Mouse (Mus musculus) brain, embryonic 14.5 days (tissue): ENCODE measurements around the gene Ccdc167. TPM values are rescaled to one million over a fixed set of nuclear protein-coding genes. Genes with fewer than 3 reads are reported as not detected.

Experiments used
- DNase-seq: peaks from one replicate; pipeline ENCODE4 v3.0.0-alpha.2; 2011; ENCODE audit warnings: low read depth
- CTCF ChIP-seq: fragments of 200-500 bp; IDR thresholded peaks from 2 replicates; pipeline ENCODE4 v1.5.1; 2012; ENCODE audit warnings: inconsistent platforms, mild to moderate bottlenecking, moderate library complexity, borderline replicate concordance; ENCODE audit not compliant: insufficient read depth, insufficient read length; ENCODE audit errors: extremely low read depth
- POLR2A ChIP-seq: fragments of 200-500 bp; IDR thresholded peaks from 2 replicates; pipeline ENCODE4 v1.6.1; 2012; ENCODE audit warnings: mild to moderate bottlenecking, inconsistent platforms, borderline replicate concordance; ENCODE audit not compliant: poor library complexity, insufficient read depth, insufficient read length, severe bottlenecking; ENCODE audit errors: extremely low read depth
- polyA plus RNA-seq: library from polyadenylated mRNA; depleted of rRNA; stranded (reverse); fragments of >200 nt; gene quantifications from 2 replicates; pipeline ENCODE4 v1.2.3, GENCODE M21; 2012

Ccdc167 gene
- polyA plus RNA-seq, 1 experiment = 18.2 TPM

DNA sequence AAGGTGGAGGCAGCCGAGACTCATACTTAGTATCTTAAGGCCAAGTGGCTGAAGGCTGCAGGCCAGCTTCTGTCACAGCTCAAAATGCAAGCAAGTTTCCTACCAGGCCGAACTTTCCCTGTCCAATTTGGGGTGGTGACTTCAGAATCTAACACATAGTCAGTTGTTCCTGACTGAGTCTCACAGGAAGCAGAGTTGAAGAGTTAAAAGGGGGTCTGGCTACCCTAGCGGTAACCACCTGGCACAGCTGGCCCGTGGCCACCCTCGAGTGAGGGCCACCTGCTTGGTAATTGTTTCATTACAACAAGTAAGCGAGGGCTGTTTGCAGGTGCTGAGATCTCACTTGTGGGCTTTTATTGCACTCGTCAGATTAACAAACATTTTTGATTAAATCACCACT lies 4.3 kb downstream of the Ccdc167 start:
- TF ChIP-seq CTCF (no peak), POLR2A (no peak)

DNA sequence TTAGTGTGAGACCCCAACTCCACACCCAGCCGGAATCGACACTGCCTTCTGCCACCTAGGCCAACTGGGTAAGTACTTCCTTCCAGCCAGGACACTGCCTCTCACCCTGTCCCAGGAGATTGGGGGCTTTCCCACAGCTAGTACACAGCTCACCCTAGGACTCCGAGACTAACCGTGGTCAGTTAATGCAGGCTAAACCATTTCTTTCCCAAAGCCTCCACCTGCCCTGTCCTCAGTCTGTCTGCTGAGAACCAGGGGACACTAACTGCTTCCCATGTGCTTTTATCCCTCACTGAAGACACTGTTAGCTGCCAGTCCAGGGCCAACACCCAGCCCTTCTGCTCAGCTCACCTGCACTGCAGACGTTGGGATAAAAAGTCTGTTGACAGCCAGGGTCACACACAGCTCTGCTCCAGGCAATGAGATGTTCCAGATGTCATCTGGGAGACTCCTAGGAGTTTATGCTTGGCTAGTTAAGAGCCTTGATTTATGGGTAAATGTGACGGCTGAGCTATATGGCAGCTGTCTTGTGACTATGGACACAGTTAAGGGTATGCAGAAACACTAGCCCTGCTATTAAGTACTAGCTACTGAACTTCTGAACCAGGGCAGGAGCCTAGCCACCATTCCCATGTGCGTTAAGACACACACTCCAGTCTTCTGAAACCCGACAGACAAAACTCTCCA lies 5.0 kb downstream of the Ccdc167 start:
- TF ChIP-seq CTCF (no peak), POLR2A (no peak)
- DNase-seq = no peak

More for the DNA sequence above, 4.3 kb downstream of the Ccdc167 start:
- peak; percentile 74 for DNase-seq

DNA sequence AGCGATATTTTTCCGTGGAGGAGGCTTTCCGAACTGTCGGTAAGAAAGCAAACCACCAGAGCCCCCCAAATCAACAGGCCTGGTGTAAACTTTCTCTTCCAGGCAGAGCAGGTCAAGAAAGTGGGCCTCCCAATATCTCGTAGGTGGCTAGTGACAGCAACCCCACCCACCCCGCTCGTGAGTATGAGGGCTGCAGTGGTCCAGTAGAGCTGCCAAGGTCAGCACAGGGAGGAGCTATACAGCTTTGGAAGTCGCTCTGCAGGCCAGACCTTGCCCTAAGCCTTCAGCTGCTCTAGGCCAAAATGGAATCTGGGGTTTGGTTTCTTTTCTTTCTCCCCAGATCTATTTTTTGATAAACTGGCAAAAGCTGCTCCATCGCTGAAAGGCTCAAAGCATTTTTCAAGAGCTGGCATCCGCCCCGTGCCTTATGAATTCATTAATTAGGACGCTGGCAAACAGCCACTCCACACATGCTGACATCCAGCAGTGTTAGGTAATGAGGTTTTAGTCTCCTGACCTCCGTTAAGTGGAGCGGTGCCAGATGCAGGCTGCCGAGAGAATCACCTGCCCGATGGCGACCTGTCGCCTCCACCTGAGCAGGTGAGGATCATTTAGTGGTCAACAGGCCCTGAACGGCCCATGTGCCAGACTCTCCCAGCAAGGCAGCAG lies 5.6 kb downstream of the Ccdc167 start:
- DNase-seq = peak; percentile 88
- TF ChIP-seq CTCF (no peak), POLR2A (no peak)

DNA sequence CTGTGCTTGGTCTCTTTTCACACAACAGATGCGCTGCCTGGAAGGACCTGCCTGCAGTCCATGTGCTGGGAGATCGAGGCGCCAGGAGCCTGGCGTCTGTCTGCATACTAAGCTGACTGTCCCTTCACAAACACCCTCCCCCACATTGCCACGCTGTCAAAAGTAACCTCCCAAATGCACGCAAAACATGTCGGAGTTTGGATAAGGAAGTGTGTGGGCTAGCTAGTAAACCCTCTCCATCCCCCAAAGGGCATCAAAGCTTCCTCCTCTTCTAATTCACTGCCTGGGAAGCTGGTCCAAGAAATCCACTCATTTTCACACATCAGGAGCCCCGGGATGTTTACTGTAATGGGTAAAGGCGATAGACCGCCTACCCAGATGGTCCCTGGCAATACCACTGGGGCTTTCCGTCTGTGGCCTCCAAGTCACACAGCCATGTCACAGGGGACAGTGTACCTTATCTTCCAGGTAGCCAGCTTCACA lies 6.2 kb downstream of the Ccdc167 start:
- no peak for TF ChIP-seq CTCF
- TF ChIP-seq POLR2A = no peak
- DNase-seq = peak; percentile 90

DNA sequence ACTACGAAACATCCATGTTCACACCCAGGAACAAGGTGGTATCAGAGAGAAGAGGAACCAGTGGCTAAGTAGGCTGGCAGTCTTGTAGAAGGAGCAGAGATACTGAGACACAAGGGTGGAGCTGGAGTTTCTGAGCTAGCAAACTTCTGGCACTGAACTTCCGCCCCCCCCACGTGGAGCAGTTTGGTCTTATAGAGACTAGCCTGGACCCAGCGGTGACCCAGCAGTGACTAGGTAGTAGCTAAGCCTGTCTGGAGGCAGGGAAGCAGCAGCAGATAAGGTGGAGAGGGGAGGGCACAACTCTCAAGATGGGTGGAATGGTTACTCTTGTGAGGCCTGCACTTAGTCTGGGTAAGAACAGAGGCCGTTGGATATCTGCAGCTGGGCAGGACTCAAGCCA lies 8.1 kb downstream of the Ccdc167 start:
- TF ChIP-seq POLR2A (no peak), CTCF (no peak)
- DNase-seq = no peak

DNA sequence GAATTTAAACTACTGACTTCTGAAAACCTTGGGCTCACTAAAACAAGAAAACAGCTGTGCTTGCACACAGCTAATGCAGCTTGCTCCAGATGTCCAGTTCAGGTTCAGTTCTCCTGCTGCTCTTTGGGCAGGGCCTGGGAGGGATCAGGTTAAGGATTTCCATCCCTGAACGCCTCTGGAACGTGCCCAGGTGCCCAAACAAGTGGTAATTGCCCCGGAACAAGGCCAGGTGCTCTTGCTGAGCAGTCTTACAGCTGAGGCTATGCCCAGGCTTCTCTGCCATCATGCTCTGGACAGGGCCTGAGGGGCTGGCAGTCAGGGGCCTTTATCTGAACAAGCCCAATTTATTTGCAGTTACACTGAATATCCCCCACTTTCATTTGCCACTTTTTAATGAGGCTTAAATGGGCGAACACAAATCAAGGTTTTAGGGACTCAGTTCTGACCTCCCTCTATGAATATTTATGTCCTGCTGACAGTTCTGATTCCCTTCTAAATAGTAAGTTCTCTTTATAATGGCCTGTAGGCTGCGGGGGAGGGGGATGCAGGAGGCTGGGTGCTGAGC lies 9.8 kb downstream of the Ccdc167 start:
- DNase-seq = peak; percentile 88

DNA sequence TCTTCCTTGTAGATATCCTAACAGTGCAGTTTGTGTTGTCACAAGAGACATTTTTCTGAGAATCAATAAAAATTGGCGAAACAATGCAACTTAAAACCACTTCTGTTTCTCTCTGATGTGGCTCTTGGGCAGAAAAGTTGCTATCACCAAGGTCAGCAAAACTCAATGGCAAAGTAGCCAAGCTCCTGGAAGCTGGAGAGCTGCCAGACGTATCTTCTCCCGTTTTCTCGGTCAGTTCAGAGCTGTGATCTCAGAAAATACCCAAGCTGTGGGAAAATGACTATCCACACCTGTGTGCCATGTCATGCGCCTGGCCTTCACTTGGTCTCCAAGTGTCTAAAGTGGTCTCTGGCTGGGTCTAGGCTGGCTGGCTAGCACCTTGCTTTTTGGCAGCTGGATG lies 11.0 kb downstream of the Ccdc167 start:
- TF ChIP-seq POLR2A (no peak), CTCF (no peak)
- no peak for DNase-seq

More for the DNA sequence above, 9.8 kb downstream of the Ccdc167 start:
- TF ChIP-seq POLR2A = no peak

DNA sequence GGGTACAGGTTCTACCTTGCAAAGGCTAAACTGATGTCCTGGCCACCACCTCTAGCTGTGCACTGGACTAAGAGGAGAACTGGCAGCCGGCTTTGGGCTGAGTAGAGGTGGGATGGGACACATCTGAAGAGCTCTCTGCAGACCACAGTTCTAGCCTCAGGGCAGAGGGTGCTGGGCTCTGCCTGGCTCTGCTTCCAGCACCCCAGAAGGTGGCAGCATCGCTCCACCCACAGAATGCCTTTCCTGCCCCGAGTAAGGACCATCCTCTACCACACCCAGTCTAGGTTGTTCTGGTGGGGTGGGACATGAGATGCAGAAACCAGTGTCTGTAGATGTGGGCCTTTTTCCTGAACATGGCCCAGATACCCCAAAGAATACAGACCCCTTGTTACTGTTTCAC lies 12.1 kb downstream of the Ccdc167 start:
- peak; percentile 81 for DNase-seq

DNA sequence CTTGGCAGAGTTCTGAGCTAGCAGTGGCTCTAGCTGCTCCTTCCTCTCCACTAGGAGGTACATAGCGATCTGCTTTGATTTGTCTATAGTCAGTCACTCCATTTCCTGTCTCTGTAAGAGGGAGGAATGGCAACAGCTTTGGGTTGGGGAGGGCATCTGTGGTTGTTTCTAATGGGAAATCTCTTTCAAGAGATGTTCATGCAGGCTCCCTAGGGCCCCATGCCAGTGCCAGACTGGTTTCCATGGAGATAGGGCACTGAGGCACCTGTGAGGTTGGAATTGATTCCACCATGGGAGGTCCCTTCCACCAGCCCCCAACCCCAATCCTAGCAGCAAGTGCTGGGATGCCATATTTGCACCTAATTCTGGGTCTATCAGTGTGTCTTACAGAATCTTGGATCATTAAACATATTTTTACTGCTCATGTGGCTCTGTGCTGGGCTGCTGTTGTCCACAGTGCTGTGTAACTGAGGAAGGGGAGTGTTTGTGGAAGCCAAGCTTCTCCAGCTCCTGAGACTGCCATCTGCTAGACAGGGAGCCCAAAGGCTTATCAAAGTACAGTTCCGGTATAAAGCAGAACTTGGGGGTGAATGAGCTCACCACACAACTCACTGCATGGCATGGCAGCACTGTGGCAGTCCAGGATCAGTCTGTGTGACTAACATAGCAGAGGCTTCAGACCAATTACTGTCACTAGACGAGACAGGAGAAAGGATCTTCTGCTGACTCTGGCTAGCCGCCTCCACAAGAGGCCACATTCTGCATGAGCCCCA lies 13.7 kb downstream of the Ccdc167 start:
- TF ChIP-seq POLR2A (no peak), CTCF (no peak)

More for the DNA sequence above, 12.1 kb downstream of the Ccdc167 start:
- TF ChIP-seq CTCF = peak; percentile 93
- no peak for TF ChIP-seq POLR2A

DNA sequence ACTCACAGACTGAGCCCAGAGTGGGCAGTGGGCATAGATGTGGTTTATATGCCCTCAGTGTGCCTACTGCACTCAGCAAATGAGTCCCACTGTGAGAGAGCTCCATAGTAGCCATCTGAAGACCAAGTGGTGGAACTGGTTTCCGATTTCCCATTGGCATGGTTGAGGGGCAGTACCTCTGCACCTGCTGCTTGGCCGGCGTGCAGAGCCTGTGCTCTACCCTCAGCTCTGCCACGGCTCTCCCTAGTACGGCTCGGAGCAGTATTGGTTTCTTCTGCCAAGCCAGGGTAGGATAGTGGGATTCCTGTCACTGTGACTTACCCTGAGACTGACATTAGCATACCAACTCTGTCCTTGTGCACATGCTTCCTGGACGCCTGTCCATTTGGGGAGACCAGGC lies 16.3 kb downstream of the Ccdc167 start:
- TF ChIP-seq CTCF (no peak), POLR2A (no peak)

More for the DNA sequence above, 13.7 kb downstream of the Ccdc167 start:
- DNase-seq = peak; percentile 85

DNA sequence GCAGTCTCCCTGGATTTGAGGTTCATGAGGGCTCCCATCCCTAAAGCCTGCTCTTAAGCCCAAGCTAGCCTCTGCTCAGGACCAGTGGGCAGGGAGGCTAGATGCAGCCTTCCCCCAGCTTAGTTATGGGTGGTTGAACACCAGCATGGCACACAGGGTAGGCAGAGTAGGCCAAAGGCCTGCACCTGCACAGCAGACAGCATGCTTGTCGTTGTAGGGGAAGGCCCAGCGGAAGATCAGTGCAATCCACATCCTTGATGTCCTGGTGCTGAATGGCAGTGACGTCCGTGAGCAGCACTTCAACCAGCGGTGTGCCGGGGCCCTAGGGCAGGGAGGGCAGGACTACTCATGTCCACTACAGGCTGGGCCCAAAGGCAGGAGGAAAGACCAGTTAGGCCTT lies 18.4 kb downstream of the Ccdc167 start:
- TF ChIP-seq POLR2A = no peak
- no peak for TF ChIP-seq CTCF
- DNase-seq = no peak

More for the DNA sequence above, 16.3 kb downstream of the Ccdc167 start:
- no peak for DNase-seq

DNA sequence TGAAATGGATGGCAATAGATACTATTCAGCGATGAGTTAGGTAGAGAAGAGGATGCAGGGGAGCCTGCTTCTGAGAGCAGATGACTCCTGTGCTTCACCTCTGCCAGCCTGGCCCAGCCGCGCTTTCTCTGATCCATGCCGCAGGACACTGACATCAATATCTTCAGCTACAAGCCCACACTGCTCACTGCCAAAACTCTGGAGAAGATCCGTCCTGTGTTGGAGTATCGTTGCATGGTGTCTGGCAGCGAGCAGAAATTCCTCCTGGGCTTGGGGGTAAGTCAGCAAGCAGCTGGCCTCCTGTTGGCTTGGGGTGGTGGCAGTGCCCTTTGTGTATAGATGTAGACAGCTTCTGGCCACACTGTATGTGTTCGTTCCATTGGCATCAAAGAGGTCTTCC lies 19.9 kb downstream of the Ccdc167 start:
- TF ChIP-seq POLR2A (no peak), CTCF (no peak)
- no peak for DNase-seq

DNA sequence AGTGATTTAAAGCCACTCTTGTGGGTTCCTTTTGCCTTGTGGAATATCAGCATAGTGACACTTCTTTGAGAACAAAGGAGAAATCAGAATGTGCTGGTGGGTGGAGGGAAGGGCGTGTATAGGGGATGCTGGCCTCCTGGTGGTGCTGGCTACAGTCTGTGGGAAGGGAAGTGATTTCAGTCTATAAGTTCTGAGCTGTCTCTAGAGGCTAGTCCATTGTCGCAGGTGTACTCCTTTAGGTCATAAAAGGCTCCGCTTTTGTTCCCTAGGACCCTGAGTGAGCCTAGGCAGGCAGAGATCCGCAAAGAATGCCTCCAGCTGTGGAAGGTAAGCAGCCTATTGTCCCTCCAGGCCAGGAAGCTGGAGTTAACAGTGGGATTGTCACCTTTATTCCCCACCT lies 22.3 kb downstream of the Ccdc167 start:
- DNase-seq = no peak
- TF ChIP-seq CTCF = no peak
- no peak for TF ChIP-seq POLR2A

DNA sequence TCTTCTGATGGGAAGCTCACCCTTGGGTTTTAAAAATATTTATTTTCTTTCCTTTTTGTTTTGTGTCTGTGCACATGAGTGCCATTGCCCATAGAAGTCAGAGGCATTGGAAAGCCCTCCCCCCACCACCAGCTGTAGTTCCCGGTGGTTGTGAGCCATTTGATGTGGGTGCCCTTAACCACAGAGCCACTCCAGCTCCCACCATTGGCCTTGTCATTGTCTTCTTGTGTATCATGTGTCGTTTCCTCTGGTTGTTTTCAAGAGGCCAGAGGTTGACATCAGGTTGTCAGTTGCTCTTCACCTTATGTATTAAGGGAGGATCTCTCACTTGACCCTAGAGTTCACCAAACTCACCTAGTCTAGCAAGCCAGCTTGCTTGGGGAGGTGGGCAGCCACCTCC lies 23.3 kb downstream of the Ccdc167 start:
- DNase-seq = no peak
- TF ChIP-seq CTCF (no peak), POLR2A (no peak)

DNA sequence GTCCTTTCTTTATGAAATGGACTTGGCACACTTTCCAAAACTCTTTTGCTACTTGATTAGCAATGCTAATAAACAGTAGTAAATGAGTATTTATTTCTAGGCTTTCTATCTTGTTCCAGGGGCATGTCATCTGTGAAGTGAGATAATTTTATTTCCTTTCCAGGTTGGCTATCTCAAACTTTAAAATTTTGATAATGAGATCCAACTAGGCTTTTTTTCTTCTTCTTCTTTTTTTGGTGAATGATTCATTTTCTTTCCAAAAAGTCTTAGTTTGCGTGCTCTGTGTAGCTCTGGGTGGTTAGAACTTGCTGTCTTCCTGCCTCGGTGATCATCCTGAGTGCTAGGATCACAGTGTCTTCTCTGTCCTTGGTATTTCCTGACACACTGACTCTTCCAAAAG lies 24.0 kb downstream of the Ccdc167 start:
- no peak for DNase-seq
- TF ChIP-seq CTCF = no peak
- TF ChIP-seq POLR2A = no peak
